Mouse (Mus musculus) liver, postnatal 0 days (tissue): ENCODE measurements at regions not wholly inside any gene's neighbourhood (a gene's known extent, or its start where the extent isn't known, plus 50 kb on each side); places are given as distances from the start of the nearest gene placed in this dataset.

Source experiments
- ATAC-seq: fragments of 200-750 bp; cut with Nextera tagmentation; 2 replicates; pipeline ENCODE4 v1.8.0; 2017; ENCODE audit warnings: mild to moderate bottlenecking, moderate library complexity
- DNase-seq: peaks from one replicate; pipeline ENCODE4 v3.0.0-alpha.2; 2016
- H3K27ac ChIP-seq: fragments of 300-500 bp; sonication (generic); 2 replicates; pipeline ENCODE4 v1.5.1; 2014; ENCODE audit warnings: antibody characterized with exemption, moderate library complexity, mild to moderate bottlenecking, low read depth
- H3K27me3 ChIP-seq: fragments of 300-500 bp; sonication (generic); 2 replicates; pipeline ENCODE4 v1.6.1; 2014; ENCODE audit warnings: low read length, control low read depth, mixed read lengths; ENCODE audit not compliant: insufficient read depth
- H3K36me3 ChIP-seq: fragments of 300-500 bp; sonication (generic); replicated peaks from 2 replicates; pipeline ENCODE4 v1.6.1; 2014; ENCODE audit warnings: mild to moderate bottlenecking, control low read depth, low read length, moderate library complexity, mixed read lengths; ENCODE audit not compliant: insufficient read depth
- H3K4me1 ChIP-seq: fragments of 300-500 bp; sonication (generic); 2 replicates; pipeline ENCODE4 v1.6.1; 2014; ENCODE audit warnings: antibody characterized with exemption, mild to moderate bottlenecking, control low read depth; ENCODE audit not compliant: insufficient read depth
- H3K4me2 ChIP-seq: fragments of 300-500 bp; sonication (generic); 2 replicates; pipeline ENCODE4 v1.6.1; 2014; ENCODE audit warnings: low read depth, mild to moderate bottlenecking, low read length, moderate library complexity, mixed read lengths
- H3K4me3 ChIP-seq: fragments of 300-500 bp; sonication (generic); 2 replicates; pipeline ENCODE4 v1.5.1; 2014; ENCODE audit warnings: low read depth, low read length
- H3K9ac ChIP-seq: fragments of 300-500 bp; sonication (generic); replicated peaks from 2 replicates; pipeline ENCODE4 v1.6.1; 2014; ENCODE audit warnings: mild to moderate bottlenecking, moderate library complexity
- H3K9me3 ChIP-seq: fragments of 300-500 bp; sonication (generic); 2 replicates; pipeline ENCODE4 v1.6.1; 2016; ENCODE audit warnings: mild to moderate bottlenecking, control low read depth, low read length, mixed read lengths
- CTCF ChIP-seq: sonication (generic); IDR thresholded peaks from 2 replicates; pipeline ENCODE4 v1.5.1; 2016; ENCODE audit warnings: antibody characterized with exemption, low read depth
- EP300 ChIP-seq: IDR thresholded peaks from 2 replicates; pipeline ENCODE4 v1.6.1; 2016; ENCODE audit warnings: antibody characterized with exemption, low read depth, mild to moderate bottlenecking
- WGBS: fragments of 180-500 bp; shearing (Covaris S2); extraction: QIAGEN DNeasy Blood & Tissue Kit; methylation state at CpG from one replicate; pipeline ENCODE4 v1.1.7; 2014; ENCODE audit not compliant: insufficient replicate concordance; 5-methylcytosine and 5-hydroxymethylcytosine counted together

DNA sequence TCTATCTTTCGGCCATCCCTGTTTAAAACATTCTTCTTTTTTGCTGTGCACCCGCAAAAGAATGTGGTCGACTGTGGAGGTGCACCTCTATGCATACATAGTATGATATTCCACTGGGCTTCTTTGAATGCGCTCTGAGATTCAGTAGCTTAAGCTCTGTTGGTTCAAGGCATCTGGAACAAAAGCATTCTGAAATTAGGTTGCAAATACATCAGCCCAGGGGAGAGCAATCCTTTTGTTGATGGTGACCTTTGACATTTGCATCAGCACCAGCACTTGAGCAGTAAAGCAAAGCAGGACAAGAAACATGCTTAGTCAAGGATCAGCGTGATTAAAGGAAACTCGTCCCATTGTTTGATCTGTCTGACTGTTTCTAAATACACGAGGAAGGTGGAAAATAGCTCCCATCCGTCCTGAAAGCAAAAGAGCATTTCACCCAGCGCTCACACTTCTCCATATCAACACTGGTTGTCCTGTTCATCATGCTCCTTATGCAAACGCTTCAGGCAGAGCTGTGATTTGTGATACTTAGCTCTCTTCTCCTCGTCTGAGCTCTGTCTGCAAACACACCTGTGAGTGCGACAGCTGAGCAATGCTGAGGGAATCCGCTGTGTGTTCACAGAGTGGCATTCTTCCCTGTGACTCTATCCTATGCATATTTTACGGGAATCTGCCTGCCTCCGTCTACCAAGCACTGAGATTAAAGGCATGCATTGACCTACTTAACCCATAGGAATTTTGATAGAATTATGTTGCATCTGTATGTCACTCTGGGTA is 67.4 kb upstream of the Dkk2 start:
- Histone ChIP-seq H3K27me3 (no peaks in the 10 kb centered on the region), H3K27ac (no peak overlapping the region), H3K36me3 (no peaks in the 10 kb centered on the region), H3K9me3 (no peaks in the 10 kb centered on the region), H3K9ac (no peak overlapping the region), H3K4me2 (no peak overlapping the region), H3K4me1 (no peaks in the 10 kb centered on the region), H3K4me3 (no peak overlapping the region)
- TF ChIP-seq EP300 (no peak), CTCF (no peak)
- DNase-seq (no peak), ATAC-seq (no peak)
- 54% methylated on average over 15 of the region's 15 CpGs for WGBS

DNA sequence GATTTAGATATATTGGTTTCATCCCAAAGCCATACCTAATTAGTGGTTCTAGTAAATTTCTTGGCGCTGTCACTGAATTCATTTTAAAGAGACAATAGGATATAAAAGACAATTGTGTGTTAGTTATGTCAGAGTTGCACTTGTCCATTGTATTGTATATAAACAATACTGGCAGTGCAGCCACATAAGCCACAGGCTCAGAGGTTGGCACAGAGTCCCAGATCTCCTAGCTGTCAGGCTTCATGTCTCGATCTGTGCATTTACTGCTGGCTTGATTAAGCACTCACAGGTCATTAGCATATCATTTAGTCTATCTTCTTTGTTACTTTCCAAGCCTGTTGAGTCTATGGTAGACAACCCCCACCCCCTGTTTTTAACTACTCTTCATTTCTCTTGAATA is 66.6 kb upstream of the Dkk2 start:
- H3K4me2 ChIP-seq, result no peak overlapping the region
- no peak overlapping the region for H3K4me3 ChIP-seq
- H3K9me3 ChIP-seq, result no peaks in the 10 kb centered on the region
- no peak for TF ChIP-seq CTCF
- TF ChIP-seq EP300, result no peak
- H3K27me3 ChIP-seq, result no peaks in the 10 kb centered on the region
- 76% methylated on average over 2 of the region's 2 CpGs for WGBS
- no peak for DNase-seq
- H3K4me1 ChIP-seq, result no peaks in the 10 kb centered on the region
- H3K36me3 ChIP-seq, result no peaks in the 10 kb centered on the region
- H3K27ac ChIP-seq, result no peak overlapping the region
- no peak overlapping the region for H3K9ac ChIP-seq
- no peak for ATAC-seq

DNA sequence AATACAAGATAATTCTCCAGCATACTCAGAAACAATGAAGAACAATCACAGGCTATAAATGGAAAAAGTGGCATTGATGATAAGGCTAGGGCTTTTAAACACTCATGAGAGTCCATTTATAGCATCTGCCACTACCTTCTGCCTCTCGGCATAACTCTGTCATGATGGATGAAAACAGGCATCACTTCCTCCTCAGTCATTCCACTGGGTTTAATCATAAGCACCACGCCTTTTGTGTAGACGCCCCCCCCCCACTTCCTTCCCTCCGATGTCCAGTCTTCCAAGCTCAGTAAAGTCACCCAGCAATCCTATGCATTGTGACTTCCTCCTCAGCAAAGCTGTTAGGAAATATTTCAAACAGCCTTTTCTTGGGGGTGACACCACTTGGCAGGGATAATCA is 63.1 kb upstream of the Dkk2 start:
- H3K27ac ChIP-seq, result no peak overlapping the region
- H3K4me2 ChIP-seq, result no peak overlapping the region
- H3K9ac ChIP-seq, result no peak overlapping the region
- no peaks in the 10 kb centered on the region for H3K36me3 ChIP-seq
- no peaks in the 10 kb centered on the region for H3K9me3 ChIP-seq
- H3K4me1 ChIP-seq, result no peaks in the 10 kb centered on the region
- H3K4me3 ChIP-seq, result no peak overlapping the region
- ATAC-seq (no peak), DNase-seq (no peak)
- no peaks in the 10 kb centered on the region for H3K27me3 ChIP-seq
- 33% methylated on average over 4 of the region's 4 CpGs for WGBS
- TF ChIP-seq EP300 (no peak), CTCF (no peak)

DNA sequence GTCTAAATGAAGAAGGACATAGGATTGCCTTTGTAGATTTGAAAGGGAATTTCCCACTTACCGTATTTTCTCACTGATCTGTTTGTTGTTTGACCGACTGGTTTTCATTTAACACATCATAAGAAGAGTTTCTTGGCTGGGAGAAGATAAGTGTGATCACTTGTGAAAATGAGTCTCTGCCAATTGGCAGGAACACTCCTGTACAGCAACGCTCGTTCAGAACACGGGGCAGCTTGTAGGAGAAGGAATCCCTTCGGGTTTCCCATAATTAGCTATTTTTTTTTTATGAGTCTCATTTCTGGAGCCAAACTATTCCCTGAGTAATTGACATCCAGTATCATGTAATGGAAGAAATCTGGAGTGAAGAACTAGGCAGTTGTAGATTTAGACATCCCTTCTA is 61.8 kb upstream of the Dkk2 start:
- Histone ChIP-seq H3K27me3 (no peaks in the 10 kb centered on the region), H3K27ac (no peak overlapping the region), H3K36me3 (no peaks in the 10 kb centered on the region), H3K4me1 (no peaks in the 10 kb centered on the region), H3K4me3 (no peak overlapping the region), H3K9ac (no peak overlapping the region), H3K9me3 (no peaks in the 10 kb centered on the region), H3K4me2 (no peak overlapping the region)
- TF ChIP-seq CTCF (no peak), EP300 (no peak)
- DNase-seq (no peak), ATAC-seq (no peak)
- 76% methylated on average over 6 of the region's 6 CpGs for WGBS

DNA sequence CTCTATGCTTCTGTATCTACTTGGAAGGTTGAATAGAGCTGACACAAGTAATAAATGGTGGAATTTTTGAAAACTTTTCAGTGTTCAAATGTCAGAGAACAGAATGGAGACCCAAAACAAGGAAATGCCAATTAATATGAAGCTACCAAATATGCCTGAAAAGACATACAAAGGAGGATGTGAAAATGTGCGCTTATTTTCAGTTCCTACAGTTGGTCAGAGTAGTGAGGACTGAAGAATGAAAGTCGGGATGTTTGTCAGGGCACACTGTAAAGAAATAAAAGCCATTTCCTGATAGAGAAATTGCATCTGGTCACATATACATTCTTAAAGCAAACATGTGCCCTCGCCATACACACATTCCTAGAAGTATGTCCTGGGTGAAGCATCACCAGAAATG is 56.0 kb upstream of the Dkk2 start:
- Histone ChIP-seq H3K27me3 (no peaks in the 10 kb centered on the region), H3K4me3 (no peak overlapping the region), H3K9me3 (no peaks in the 10 kb centered on the region), H3K27ac (no peak overlapping the region), H3K36me3 (no peaks in the 10 kb centered on the region), H3K9ac (no peak overlapping the region), H3K4me2 (no peak overlapping the region), H3K4me1 (no peaks in the 10 kb centered on the region)
- ATAC-seq (no peak), DNase-seq (no peak)
- WGBS, result 69% methylated on average over 3 of the region's 3 CpGs
- TF ChIP-seq CTCF (no peak), EP300 (no peak)

DNA sequence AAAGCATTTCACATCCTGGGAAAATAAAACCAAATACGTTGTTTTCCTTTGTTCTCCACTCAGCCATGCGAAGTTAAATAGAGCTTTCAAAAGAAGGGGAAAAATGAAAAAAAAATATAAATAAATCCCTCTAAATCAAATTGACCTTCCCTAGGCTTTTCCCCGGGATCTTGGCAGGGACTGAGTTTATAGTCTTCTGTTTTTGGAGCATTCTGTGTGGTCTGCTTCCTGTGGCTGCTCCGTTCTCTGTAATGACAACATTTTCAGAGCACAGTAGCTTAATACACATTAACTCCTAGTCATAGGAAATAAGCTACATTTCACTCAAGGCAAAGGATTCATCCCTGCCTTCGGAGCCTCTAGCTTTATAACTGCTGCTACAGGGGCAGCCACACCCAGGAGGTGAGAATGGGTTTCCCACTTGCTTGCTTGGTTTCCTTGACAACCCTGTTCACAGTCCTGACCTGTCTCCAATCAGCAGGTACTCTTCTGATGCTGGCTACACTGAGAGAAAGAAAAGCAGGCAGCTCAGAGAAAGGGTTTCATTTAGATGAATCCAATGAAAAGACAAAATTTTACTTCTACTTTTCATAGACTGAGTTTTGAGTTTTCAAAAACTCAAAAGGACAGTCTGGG is 51.9 kb upstream of the Dkk2 start:
- no peak overlapping the region for H3K4me2 ChIP-seq
- H3K27me3 ChIP-seq, result no peaks in the 10 kb centered on the region
- no peak overlapping the region for H3K4me3 ChIP-seq
- WGBS, result 56% methylated on average over 5 of the region's 5 CpGs
- H3K9ac ChIP-seq, result no peak overlapping the region
- no peak overlapping the region for H3K27ac ChIP-seq
- no peaks in the 10 kb centered on the region for H3K36me3 ChIP-seq
- DNase-seq (no peak), ATAC-seq (no peak)
- TF ChIP-seq CTCF, result no peak
- TF ChIP-seq EP300, result no peak
- no peaks in the 10 kb centered on the region for H3K9me3 ChIP-seq
- H3K4me1 ChIP-seq, result no peaks in the 10 kb centered on the region
